Mouse (Mus musculus) frontal cortex, adult 2 months (tissue): ENCODE results near the gene Actr2. TPM values are rescaled to one million over a fixed set of nuclear protein-coding genes. Genes with fewer than 3 reads are reported as not detected.
A peak's percentile ranks its signal among the peaks of the same experiment; 100 is the strongest.
"Not testable (repeated sequence)": the region's sequence is repeated elsewhere in the genome, so short reads cannot be mapped to it uniquely, and the experiment has no call there.

Source experiments
- DNase-seq, 2 experiments: peaks; one replicate each; pipeline ENCODE4 v3.0.0; 2022; ENCODE audit warnings: low spot score in 1 of 2; ENCODE audit errors: extremely low spot score in 1 of 2
- polyA plus RNA-seq: library from polyadenylated mRNA; depleted of rRNA; stranded (reverse); fragments of >200 nt; gene quantifications from 2 replicates; pipeline ENCODE4 v1.2.3, GENCODE M21; 2012

Gene Actr2
- polyA plus RNA-seq, 1 experiment = 145 TPM

DNA sequence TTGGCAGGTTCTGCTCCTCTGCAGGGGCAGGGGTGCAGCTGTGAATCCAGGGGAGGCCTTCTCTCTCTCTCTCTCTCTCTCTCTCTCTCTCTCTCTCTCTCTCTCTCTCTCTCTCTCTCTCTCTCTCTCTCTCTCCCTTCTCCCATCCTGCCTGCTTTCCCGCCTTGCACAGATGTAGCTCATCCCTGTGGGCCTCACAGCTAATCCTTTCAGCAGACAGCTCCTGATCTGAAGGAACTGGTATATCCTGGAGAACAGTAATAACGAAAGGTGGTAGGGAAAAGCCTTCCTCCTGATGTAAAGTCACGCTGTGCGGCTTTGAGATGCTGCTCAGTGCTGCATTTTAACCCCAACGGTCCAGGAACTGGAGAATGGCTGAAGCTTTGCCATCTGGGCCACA is 58.1 kb downstream of the Actr2 start:
- no peak for DNase-seq

GRCm38 (mm10) chr11:20053951-20054350 is 58.8 kb downstream of the Actr2 start:
- DNase-seq = no peak

- no peak for DNase-seq
Observed at GRCm38 (mm10) chr11:20052814-20053536, 59.7 kb downstream of the Actr2 start.

DNA sequence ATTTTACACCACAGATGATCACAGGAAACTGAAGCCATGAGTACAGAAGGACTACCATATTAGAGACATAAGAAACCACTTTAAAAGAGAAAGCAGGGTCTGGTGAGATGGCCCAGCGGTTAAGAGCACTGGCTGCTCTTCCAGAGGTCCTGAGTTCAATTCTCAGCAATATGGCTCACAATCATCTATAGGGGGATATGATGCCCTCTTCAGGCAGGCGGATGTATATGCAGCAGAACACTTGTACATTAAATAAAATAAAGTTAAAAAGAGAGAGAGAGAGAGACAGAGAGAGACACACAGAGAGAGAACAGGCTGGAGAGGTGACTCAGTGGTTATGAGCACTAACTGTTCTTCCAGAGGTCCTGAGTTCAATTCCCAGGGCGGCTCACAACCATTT is 67.1 kb downstream of the Actr2 start:
- no peak for DNase-seq

- peak in 1 of 2 experiments; percentile 61 for DNase-seq
Observed at GRCm38 (mm10) chr11:20043256-20043655, 69.5 kb downstream of the Actr2 start.

DNA sequence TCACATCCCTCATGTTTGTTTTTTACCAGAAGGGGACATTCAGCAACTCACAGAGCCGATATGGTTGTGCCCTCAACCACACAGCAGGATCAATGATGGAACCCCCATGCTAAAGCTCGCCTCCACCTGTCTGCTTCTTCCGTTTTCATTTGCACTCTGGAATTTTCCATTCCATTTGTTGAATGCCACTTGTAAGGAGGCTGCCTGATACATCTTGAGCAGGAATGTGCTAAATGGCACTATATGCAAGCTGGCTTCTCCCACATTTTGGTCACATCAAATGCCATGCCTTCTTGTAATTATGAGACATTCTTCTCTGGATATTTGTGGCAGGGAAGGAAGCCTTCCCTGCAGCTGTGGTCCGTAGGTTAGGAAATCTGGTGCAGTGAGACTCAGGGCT is 70.6 kb downstream of the Actr2 start:
- DNase-seq = peak; percentile 50 to 63

DNA sequence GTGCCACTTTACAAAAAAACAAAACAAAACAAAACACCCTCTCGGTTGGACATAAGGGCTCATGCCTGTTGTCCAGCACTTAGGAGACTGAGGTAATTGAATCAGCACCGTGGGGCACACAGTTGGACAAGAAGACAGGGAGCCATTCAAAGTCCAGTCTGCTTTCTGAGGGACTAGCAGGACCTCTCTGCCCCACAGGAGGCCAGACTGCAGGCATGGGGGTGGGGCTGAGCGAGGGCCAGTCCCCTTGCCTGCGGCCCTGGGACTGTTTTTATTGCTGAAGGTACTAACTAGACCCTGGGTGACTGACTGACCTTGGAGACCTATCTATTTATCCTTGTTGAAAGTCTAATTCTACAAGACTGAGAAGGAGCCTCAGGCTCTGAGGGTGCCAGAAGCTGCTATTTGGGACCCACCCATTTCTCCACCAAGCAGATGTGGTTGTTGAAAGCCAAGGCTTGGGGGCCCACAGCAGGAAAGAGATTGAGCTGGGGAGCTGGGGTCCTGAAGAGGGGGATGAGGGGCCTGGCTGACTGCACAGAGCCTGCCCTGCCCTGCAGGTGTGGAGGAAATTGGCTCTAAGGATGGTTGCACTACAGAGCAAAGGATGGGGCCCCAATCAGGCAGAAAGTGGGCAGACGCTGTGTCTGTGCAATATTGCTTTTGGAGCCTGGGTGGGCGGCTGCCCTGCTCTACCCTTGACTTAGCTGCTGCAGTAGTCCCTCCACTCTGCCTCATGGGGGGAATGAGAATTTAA is 71.4 kb downstream of the Actr2 start:
- no peak for DNase-seq

- DNase-seq = peak in 1 of 2 experiments; percentile 85
Observed at GRCm38 (mm10) chr11:20038723-20039122, 74.0 kb downstream of the Actr2 start.

DNA sequence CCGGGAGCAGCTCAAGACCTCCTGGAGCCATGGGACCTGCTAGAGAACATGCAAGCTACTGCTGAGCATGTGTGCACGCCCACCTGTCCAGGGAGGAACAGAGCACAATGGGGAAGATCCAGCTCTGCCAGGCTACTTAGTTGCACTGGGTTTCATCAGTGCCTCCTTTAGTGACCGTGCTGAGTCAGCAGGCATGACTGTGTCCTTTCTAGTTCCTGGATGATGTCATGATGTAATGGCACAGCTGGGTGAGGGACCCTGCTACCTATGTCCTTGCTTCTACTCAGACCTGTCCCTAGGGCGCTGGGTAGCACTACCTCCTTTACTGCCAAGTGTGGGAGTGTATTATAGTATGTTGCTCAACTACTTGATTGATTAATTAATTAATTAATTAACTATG is 75.0 kb downstream of the Actr2 start:
- no peak for DNase-seq

GRCm38 (mm10) chr11:20035972-20036371 is 76.7 kb downstream of the Actr2 start:
- no peak for DNase-seq

DNA sequence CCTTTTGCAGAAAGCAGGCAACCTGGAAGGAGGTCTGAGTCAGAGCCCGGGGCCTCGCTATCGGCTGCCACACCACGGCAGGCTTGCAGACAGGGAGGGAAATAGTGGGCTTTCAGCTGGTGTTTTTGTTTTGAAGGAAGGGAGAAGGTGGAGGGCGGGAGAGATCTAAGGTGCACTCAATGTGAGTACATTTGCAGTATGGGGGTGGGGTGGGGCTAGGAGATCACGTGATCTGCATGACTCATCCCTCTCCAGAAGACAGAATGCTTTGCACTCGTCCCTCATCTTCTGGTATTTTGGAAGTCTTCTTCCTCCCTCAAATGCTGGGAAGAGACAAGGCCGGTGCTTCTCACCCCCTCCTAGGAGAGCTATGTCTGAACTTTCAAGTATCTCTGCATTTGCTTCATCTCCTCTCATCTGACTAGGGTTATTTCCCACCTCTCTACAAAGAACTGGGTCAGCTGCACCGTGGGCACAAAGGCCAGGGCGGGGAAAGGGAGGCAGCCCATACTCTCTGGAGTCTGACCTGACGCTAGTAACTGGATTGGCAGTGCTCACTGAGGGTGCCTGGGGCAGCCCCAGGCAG is 77.3 kb downstream of the Actr2 start:
- DNase-seq = peak; percentile 74 to 88

GRCm38 (mm10) chr11:20034337-20034947 is 78.3 kb downstream of the Actr2 start:
- DNase-seq = peak in 1 of 2 experiments; percentile 60

DNA sequence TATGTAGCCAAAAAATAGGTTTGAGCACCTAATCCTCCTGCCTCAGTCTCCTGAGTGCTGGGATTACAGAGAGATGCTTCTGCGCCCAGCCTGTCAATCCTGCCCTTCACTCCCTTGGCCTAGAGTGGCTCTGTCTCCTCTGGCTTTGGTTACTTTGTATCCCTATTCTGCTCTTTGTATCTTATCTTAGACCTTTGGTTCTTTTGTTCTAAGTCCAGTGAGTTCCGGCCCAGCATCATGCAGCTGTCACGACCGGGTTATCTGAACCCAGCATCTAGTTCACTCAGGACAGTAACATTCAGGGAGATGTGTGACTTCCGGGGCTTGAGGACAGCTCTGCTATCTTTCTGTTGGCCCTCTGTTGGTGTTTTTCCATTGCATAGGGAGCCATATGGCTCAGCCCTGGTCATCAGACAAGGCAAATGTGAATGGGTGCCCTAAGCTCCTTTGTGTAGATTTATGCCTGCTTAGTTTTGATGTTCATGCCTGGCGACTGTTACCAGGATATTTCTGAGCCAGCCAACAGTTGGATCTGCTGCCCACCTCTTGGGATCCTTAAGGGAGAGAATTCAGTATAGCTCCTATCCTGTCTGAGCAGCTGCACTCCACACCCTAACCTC is 79.1 kb downstream of the Actr2 start:
- no peak for DNase-seq

- DNase-seq = no peak
Observed at GRCm38 (mm10) chr11:20031536-20031935, 81.2 kb downstream of the Actr2 start.

DNA sequence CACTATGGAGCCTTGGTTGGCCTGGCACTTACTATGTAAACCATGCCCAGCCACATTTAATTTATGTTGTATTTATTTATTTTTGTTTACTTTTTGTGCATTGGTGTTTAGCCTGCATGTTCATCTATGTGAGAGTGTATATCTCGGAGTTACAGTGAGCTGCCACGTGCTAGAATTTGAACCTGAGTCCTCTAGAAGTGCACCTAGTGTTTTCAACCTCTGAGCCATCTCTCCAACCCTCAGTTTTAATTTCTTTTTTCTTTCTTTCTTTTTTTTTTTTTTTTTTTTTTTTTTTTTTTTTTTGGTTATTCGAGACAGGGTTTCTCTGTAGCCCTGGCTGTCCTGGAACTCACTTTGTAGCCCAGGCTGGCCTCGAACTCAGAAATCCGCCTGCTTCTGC is 81.7 kb downstream of the Actr2 start:
- not testable (repeated sequence) for DNase-seq

DNA sequence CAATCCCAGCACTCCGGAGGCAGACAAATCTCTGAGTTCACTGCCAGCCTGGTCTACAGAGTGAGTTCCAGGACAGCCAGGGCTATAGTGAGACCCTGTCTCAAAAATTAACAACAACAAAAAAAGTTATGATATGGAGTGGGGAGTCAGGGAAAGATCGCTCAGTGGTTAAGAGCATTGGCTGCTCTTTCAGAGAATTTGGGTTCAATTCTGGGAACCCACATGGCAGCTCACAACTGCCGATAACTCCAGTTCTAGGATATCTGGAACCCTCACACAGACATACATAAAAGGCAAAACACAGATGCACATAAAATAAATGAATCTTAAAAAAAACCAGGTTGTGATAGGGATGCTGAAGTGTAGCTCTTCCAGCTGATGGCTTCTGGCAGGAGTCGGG is 83.7 kb downstream of the Actr2 start:
- no peak for DNase-seq

DNA sequence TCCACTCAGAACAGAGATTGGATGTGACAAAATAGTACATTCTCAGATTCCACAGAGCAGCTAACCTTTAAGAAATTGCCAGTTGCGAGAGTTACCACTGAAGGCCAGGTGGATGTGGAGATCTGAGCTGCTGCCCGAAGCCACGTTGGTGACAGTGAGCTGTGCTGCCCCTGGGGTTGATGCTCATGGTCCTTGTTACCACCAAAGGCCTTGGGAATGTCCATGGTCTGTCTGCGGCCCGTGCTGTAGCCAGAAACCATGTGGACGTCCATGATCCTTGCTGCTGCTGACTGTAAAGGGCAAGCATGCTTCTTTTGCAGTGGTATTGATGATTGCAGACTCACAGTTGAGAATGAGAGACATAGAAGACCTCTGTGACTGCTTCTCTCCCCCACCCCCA is 84.3 kb downstream of the Actr2 start:
- DNase-seq = no peak

GRCm38 (mm10) chr11:20027719-20028118 is 85.0 kb downstream of the Actr2 start:
- DNase-seq = no peak

DNA sequence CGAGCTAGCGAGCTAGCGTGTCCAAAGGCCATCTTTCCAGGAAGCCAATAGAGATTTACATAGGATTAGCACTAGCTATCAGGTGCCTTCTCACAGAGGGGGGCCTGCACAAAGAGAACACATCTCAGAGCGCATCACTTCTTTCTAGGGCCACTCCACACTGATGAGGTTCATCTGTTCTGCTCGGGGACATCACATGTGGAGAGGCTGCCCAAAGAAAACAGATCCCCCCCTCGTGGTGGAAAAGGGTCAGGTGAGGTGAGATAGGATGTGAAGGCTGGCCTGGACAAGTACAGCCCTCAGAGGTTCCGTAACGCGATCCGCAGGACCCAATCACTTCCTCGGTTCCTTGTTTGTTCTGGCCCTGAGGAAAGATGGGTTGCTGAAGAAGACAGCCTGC is 86.8 kb downstream of the Actr2 start:
- DNase-seq = no peak

- DNase-seq = no peak
Observed at GRCm38 (mm10) chr11:20022911-20023482, 89.7 kb downstream of the Actr2 start.
